Mouse (Mus musculus): ENCODE results near the gene Dock4.
"Not testable (repeated sequence)": the region's sequence is repeated elsewhere in the genome, so short reads cannot be mapped to it uniquely, and the experiment has no call there.

The Dock4 gene

GRCm38 (mm10) chr12:40818046-40818708 is 372.4 kb downstream of the Dock4 start:
- no peak for DNase-seq (ENCODE audit: low read depth, low spot score)

- no peak for DNase-seq (ENCODE audit: low read depth, low spot score)
Observed at GRCm38 (mm10) chr12:40823631-40824030, 377.9 kb downstream of the Dock4 start.

- DNase-seq (ENCODE audit: low read depth, low spot score) = no peak
Observed at GRCm38 (mm10) chr12:40824251-40824650, 378.5 kb downstream of the Dock4 start.

GRCm38 (mm10) chr12:40825935-40826460 is 380.2 kb downstream of the Dock4 start:
- no peak for DNase-seq (ENCODE audit: low read depth, low spot score)

GRCm38 (mm10) chr12:40826491-40826890 is 380.7 kb downstream of the Dock4 start:
- no peak for DNase-seq (ENCODE audit: low read depth, low spot score)

- no peak for DNase-seq (ENCODE audit: low read depth, low spot score)
Observed at GRCm38 (mm10) chr12:40828025-40828424, 382.3 kb downstream of the Dock4 start.

- no peak for DNase-seq (ENCODE audit: low read depth, low spot score)
Observed at GRCm38 (mm10) chr12:40829269-40829668, 383.5 kb downstream of the Dock4 start.

- DNase-seq (ENCODE audit: low read depth, low spot score) = peak; percentile 56
Observed at GRCm38 (mm10) chr12:40832157-40832556, 386.4 kb downstream of the Dock4 start.

- no peak for DNase-seq (ENCODE audit: low read depth, low spot score)
Observed at GRCm38 (mm10) chr12:40836924-40837323, 391.2 kb downstream of the Dock4 start.

GRCm38 (mm10) chr12:40837597-40838337 is 392.0 kb downstream of the Dock4 start:
- peak; percentile 74 for DNase-seq (ENCODE audit: low read depth, low spot score)

GRCm38 (mm10) chr12:40838338-40838695 is 392.6 kb downstream of the Dock4 start:
- DNase-seq (ENCODE audit: low read depth, low spot score) = no peak

GRCm38 (mm10) chr12:40838940-40839339 is 393.2 kb downstream of the Dock4 start:
- no peak for DNase-seq (ENCODE audit: low read depth, low spot score)

- no peak for DNase-seq (ENCODE audit: low read depth, low spot score)
Observed at GRCm38 (mm10) chr12:40839817-40840216, 394.1 kb downstream of the Dock4 start.

GRCm38 (mm10) chr12:40842251-40842988 is 396.7 kb downstream of the Dock4 start:
- DNase-seq (ENCODE audit: low read depth, low spot score) = no peak

- no peak for DNase-seq (ENCODE audit: low read depth, low spot score)
Observed at GRCm38 (mm10) chr12:40842991-40843390, 397.2 kb downstream of the Dock4 start.

GRCm38 (mm10) chr12:40843474-40844080 is 397.8 kb downstream of the Dock4 start:
- DNase-seq (ENCODE audit: low read depth, low spot score) = no peak

GRCm38 (mm10) chr12:40844324-40844723 is 398.6 kb downstream of the Dock4 start:
- DNase-seq (ENCODE audit: low read depth, low spot score) = no peak

- DNase-seq (ENCODE audit: low read depth, low spot score) = no peak
Observed at GRCm38 (mm10) chr12:40854705-40855367, 409.1 kb downstream of the Dock4 start.

GRCm38 (mm10) chr12:40857466-40857865 is 411.7 kb downstream of the Dock4 start:
- DNase-seq (ENCODE audit: low read depth, low spot score) = no peak

GRCm38 (mm10) chr12:40858763-40859162 is 413.0 kb downstream of the Dock4 start:
- not testable (repeated sequence) for DNase-seq (ENCODE audit: low read depth, low spot score)

GRCm38 (mm10) chr12:40870387-40870786 is 424.6 kb downstream of the Dock4 start:
- DNase-seq (ENCODE audit: low read depth, low spot score) = no peak

Data from CD4-positive, CD25-positive, alpha-beta regulatory T cell, adult 2 months (primary cell).